Mouse (Mus musculus): ENCODE measurements at regions not wholly inside any gene's neighbourhood (a gene's known extent, or its start where the extent isn't known, plus 50 kb on each side); places are given as distances from the start of the nearest gene placed in this dataset.

GRCm38 (mm10) chr10:66593001-66593400 lies 502.9 kb upstream of the Jmjd1c start:
- TF ChIP-seq GATA2 (IDR thresholded peaks at IDR 0.05; ENCODE audit: borderline replicate concordance, low read depth, low read length) (no peak), POLR2AphosphoS5 (IDR thresholded peaks at IDR 0.05; ENCODE audit: insufficient replicate concordance, low read depth, low read length) (no peak)
